Mouse (Mus musculus) mouse trophoblast stem cell (cell line): ENCODE measurements around the gene Prkcd.

Experiments
- in situ Hi-C, 2 experiments: fragments of 300-500 bp; cut with MseI, MboI; formaldehyde crosslinking; loops; 2 replicates in 1 of 2; 3 replicates in 1 of 2; pipeline ENCODE4 v1.15.1; 2025

Gene Prkcd

GRCm38 (mm10) chr14:30635219-30635910, 9.4 kb upstream of the Prkcd start:
- in situ Hi-C loops, result no loop called here

- in situ Hi-C loops, result no loop called here
These were observed 8.4 kb upstream of the Prkcd start for GRCm38 (mm10) chr14:30634418-30634817.

GRCm38 (mm10) chr14:30633708-30634107, 7.7 kb upstream of the Prkcd start:
- in situ Hi-C loops, result no loop called here

- in situ Hi-C loops, result no loop called here
These were observed 5.8 kb upstream of the Prkcd start for GRCm38 (mm10) chr14:30631834-30632233.

- in situ Hi-C loops, result no loop called here
These were observed 5.0 kb upstream of the Prkcd start for GRCm38 (mm10) chr14:30630811-30631576.

- in situ Hi-C loops, result no loop called here
These were observed 3.8 kb upstream of the Prkcd start for GRCm38 (mm10) chr14:30629839-30630238.

GRCm38 (mm10) chr14:30628235-30628634, 2.2 kb upstream of the Prkcd start:
- in situ Hi-C loops, result no loop called here

GRCm38 (mm10) chr14:30626756-30627742, 1.0 kb upstream of the Prkcd start:
- in situ Hi-C loops, result no loop called here

GRCm38 (mm10) chr14:30625131-30625807, 741 bp downstream of the Prkcd start:
- in situ Hi-C loops, result no loop called here

GRCm38 (mm10) chr14:30624277-30624721, 1.7 kb downstream of the Prkcd start:
- in situ Hi-C loops, result no loop called here

- in situ Hi-C loops, result no loop called here
These were observed 3.5 kb downstream of the Prkcd start for GRCm38 (mm10) chr14:30622556-30622955.

GRCm38 (mm10) chr14:30622130-30622529, 3.9 kb downstream of the Prkcd start:
- in situ Hi-C loops, result no loop called here

GRCm38 (mm10) chr14:30619982-30620578, 5.9 kb downstream of the Prkcd start:
- in situ Hi-C loops, result no loop called here

GRCm38 (mm10) chr14:30618746-30619275, 7.2 kb downstream of the Prkcd start:
- in situ Hi-C loops, result no loop called here

GRCm38 (mm10) chr14:30616751-30617150, 9.3 kb downstream of the Prkcd start:
- in situ Hi-C loops, result no loop called here

- in situ Hi-C loops, result no loop called here
These were observed 12.9 kb downstream of the Prkcd start for GRCm38 (mm10) chr14:30612962-30613715.

GRCm38 (mm10) chr14:30612523-30612922, 13.5 kb downstream of the Prkcd start:
- in situ Hi-C loops, result no loop called here

GRCm38 (mm10) chr14:30610940-30611339, 15.1 kb downstream of the Prkcd start:
- in situ Hi-C loops, result no loop called here

GRCm38 (mm10) chr14:30610304-30610703, 15.7 kb downstream of the Prkcd start:
- in situ Hi-C loops, result no loop called here

GRCm38 (mm10) chr14:30609499-30609898, 16.5 kb downstream of the Prkcd start:
- in situ Hi-C loops, result no loop called here
